ENCODE assay signal across 8 mouse cellular contexts in genomic region chr5:134186961-134187731, GRCm38 (mm10). TPM values are rescaled to one million over a fixed set of nuclear protein-coding genes. Genes with fewer than 3 reads are reported as not detected.
DNase-seq lines count a peak whose midpoint lies in the region; ATAC-seq lines count a peak whose summit lies in the region.

No protein-coding gene starts in this region.

- H3K27ac ChIP-seq in liver, embryonic 12.5 days = no peak overlapping the region

- no peak for ATAC-seq in cerebellum, adult (ENCODE audit: insufficient number of reproducible peaks, low FRiP score, low TSS enrichment)
- ATAC-seq in liver, embryonic 12.5 days = no peak

- no peak overlapping the region for H3K4me3 ChIP-seq in liver, embryonic 12.5 days

- peak; percentile 35 to 40 for DNase-seq in cerebellum, adult 18-20 months
- DNase-seq in liver = peak; percentile 71
- DNase-seq in c-Kit-negative CD71-positive TER-119-positive erythroid progenitor cells, embryonic 14.5 days (ENCODE audit: low read depth, low spot score) = peak; percentile 45
- DNase-seq in induced T-regulatory cell, adult 2 months (ENCODE audit: low read depth) = peak; percentile 91
- peak; percentile 82 for DNase-seq in lung, postnatal 36 days
- DNase-seq in spleen, postnatal 14 days (ENCODE audit: low spot score in 2 of 2) = peak; percentile 47 to 67

- H3K36me3 ChIP-seq in liver, embryonic 12.5 days = no peaks in the 10 kb centered on the region

- WGBS in liver, embryonic 12.5 days (ENCODE audit: insufficient replicate concordance) = 68% methylated on average over 4 of the region's 4 CpGs

- no peaks in the 10 kb centered on the region for H3K9me3 ChIP-seq in liver, embryonic 12.5 days (replicated peaks)

- H3K27me3 ChIP-seq in liver, embryonic 12.5 days (replicated peaks) = no peaks in the 10 kb centered on the region

- peaks cover 29% of the 10 kb centered on the region for H3K4me1 ChIP-seq in liver, embryonic 12.5 days

- H3K9ac ChIP-seq in liver, embryonic 12.5 days = no peak overlapping the region

- H3K4me2 ChIP-seq in liver, embryonic 12.5 days = no peak overlapping the region

RNA-seq across cellular contexts. Expression of gene Gtf2ird2, which starts 3.3 kb away (rescaled TPM):
- 2.4 and 3.2 TPM in 2 replicates for polyA plus RNA-seq in liver, embryonic 12.5 days (2016; fragmentation: Nextera tagmentation; extraction: Ambion mirVana)

RNA-seq across cellular contexts. Expression of gene Rcc1l, which starts 10.6 kb away (rescaled TPM):
- 28.6 and 33.5 TPM in 2 replicates for polyA plus RNA-seq in liver, embryonic 12.5 days (2016; fragmentation: Nextera tagmentation; extraction: Ambion mirVana)

RNA-seq across cellular contexts. Expression of gene Ncf1, which starts 42.3 kb away (rescaled TPM):
- polyA plus RNA-seq in liver, embryonic 12.5 days (2016; fragmentation: Nextera tagmentation; extraction: Ambion mirVana) = 8.4 and 9.2 TPM in 2 replicates

Comparison
In these comparisons a context has a peak if more than half of its experiments do, and no peak if none do; other contexts are left out.
1. DNase-seq: peak in every context shown above with its lines; median percentile 91 in induced T-regulatory cell, adult 2 months; 82 in lung, postnatal 36 days; 71 in liver; 57 in spleen, postnatal 14 days; 45 in c-Kit-negative CD71-positive TER-119-positive erythroid progenitor cells, embryonic 14.5 days; 38 in cerebellum, adult 18-20 months.